Mouse (Mus musculus) MEL (cell line): ENCODE measurements at regions not wholly inside any gene's neighbourhood (a gene's known extent, or its start where the extent isn't known, plus 50 kb on each side); places are given as distances from the start of the nearest gene placed in this dataset.

ENCODE experiments used
- DNase-seq: peaks from one replicate; pipeline ENCODE4 v3.0.0; 2011; ENCODE audit warnings: low read depth, low spot score
- H3K27ac ChIP-seq: 2 replicates; pipeline ENCODE4 v1.5.1; 2012; ENCODE audit warnings: low read depth, mild to moderate bottlenecking, control low read depth, low read length, moderate library complexity; ENCODE audit not compliant: control insufficient read depth
- H3K27me3 ChIP-seq, 2 experiments: fragments of 150-350 bp in 1 of 2; sonication (generic) in 1 of 2; 2 replicates each; pipeline ENCODE4 v1.6.1; 2012; ENCODE audit warnings: low read length in 2 of 2, mild to moderate bottlenecking in 2 of 2, improper control_type of control experiment in 1 of 2, moderate library complexity in 1 of 2; ENCODE audit not compliant: insufficient read depth in 2 of 2, control insufficient read depth in 1 of 2
- H3K36me3 ChIP-seq, 2 experiments: 2 replicates each; pipeline ENCODE4 v1.6.1; 2012 to 2014; ENCODE audit warnings: low read length in 2 of 2, improper control_type of control experiment in 1 of 2, inconsistent platforms in 1 of 2, mild to moderate bottlenecking in 1 of 2; ENCODE audit not compliant: insufficient read depth in 2 of 2, control insufficient read depth in 1 of 2
- H3K4me1 ChIP-seq, 2 experiments: fragments of 150-350 bp in 1 of 2; sonication (generic) in 1 of 2; 2 replicates each; pipeline ENCODE4 v1.6.1; 2012; ENCODE audit warnings: low read length in 2 of 2, improper control_type of control experiment in 1 of 2, mild to moderate bottlenecking in 1 of 2; ENCODE audit not compliant: insufficient read depth in 2 of 2, control insufficient read depth in 1 of 2
- H3K4me3 ChIP-seq, 2 experiments: fragments of 150-350 bp in 1 of 2; sonication (generic) in 1 of 2; 2 replicates each; pipeline ENCODE4 v1.5.1; 2012; ENCODE audit warnings: low read depth in 2 of 2, low read length in 2 of 2, mild to moderate bottlenecking in 2 of 2, moderate library complexity in 2 of 2, control low read depth in 1 of 2, improper control_type of control experiment in 1 of 2; ENCODE audit not compliant: control insufficient read depth in 1 of 2, insufficient read depth in 1 of 2
- H3K79me2 ChIP-seq: 2 replicates; pipeline ENCODE4 v1.6.1; 2012; ENCODE audit warnings: mild to moderate bottlenecking, low read length, moderate library complexity; ENCODE audit not compliant: control insufficient read depth, poor library complexity, insufficient read depth
- H3K9ac ChIP-seq: 2 replicates; pipeline ENCODE4 v1.6.1; 2012; ENCODE audit warnings: low read depth, mild to moderate bottlenecking, control low read depth, low read length, moderate library complexity; ENCODE audit not compliant: control insufficient read depth, poor library complexity, severe bottlenecking
- H3K9me3 ChIP-seq: fragments of 150-350 bp; sonication (generic); replicated peaks from 2 replicates; pipeline ENCODE4 v1.6.1; 2012; ENCODE audit warnings: mild to moderate bottlenecking, low read length, improper control_type of control experiment, moderate library complexity; ENCODE audit not compliant: insufficient read depth
- CHD1 ChIP-seq: IDR thresholded peaks from 2 replicates; pipeline ENCODE4 v1.6.1; 2012; ENCODE audit warnings: low read depth, mild to moderate bottlenecking, inconsistent platforms, low read length, improper control_type of control experiment
- CHD2 ChIP-seq: IDR thresholded peaks from 2 replicates; pipeline ENCODE4 v1.6.1; 2011; ENCODE audit warnings: low read length, improper control_type of control experiment
- CTCF ChIP-seq, 3 experiments: IDR thresholded peaks in 2 of 3; conservative IDR thresholded peaks in 1 of 3; 2 replicates each; pipeline ENCODE4 v1.5.1; 2011 to 2012; ENCODE audit warnings: low read length in 3 of 3, low read depth in 2 of 3, mild to moderate bottlenecking in 2 of 3, improper control_type of control experiment in 1 of 3, inconsistent platforms in 1 of 3, mixed read lengths in 1 of 3, moderate library complexity in 1 of 3; ENCODE audit not compliant: control insufficient read depth in 1 of 3, insufficient read depth in 1 of 3, poor library complexity in 1 of 3, severe bottlenecking in 1 of 3
- ELF1 ChIP-seq: IDR thresholded peaks from 2 replicates; pipeline ENCODE4 v1.6.1; 2014; ENCODE audit warnings: low read depth, mild to moderate bottlenecking, inconsistent platforms, low read length, improper control_type of control experiment, moderate library complexity
- EP300 ChIP-seq, 2 experiments: IDR thresholded peaks; 2 replicates each; pipeline ENCODE4 v1.6.1; 2011; ENCODE audit warnings: improper control_type of control experiment in 2 of 2, low read length in 2 of 2, low read depth in 1 of 2, mild to moderate bottlenecking in 1 of 2
- ETS1 ChIP-seq: IDR thresholded peaks from 2 replicates; pipeline ENCODE4 v1.6.1; 2012; ENCODE audit warnings: low read depth, mild to moderate bottlenecking, inconsistent platforms, low read length, improper control_type of control experiment, moderate library complexity
- GATA1 ChIP-seq: IDR thresholded peaks from 2 replicates; pipeline ENCODE4 v1.6.1; 2011; ENCODE audit warnings: low read depth, low read length, improper control_type of control experiment
- HCFC1 ChIP-seq: IDR thresholded peaks from 2 replicates; pipeline ENCODE4 v1.6.1; 2012; ENCODE audit warnings: low read depth, mild to moderate bottlenecking, inconsistent platforms, low read length, improper control_type of control experiment, moderate library complexity
- MAFK ChIP-seq: IDR thresholded peaks from 2 replicates; pipeline ENCODE4 v1.6.1; 2011; ENCODE audit warnings: low read depth, mild to moderate bottlenecking, low read length, improper control_type of control experiment, borderline replicate concordance
- MAX ChIP-seq: IDR thresholded peaks from 2 replicates; pipeline ENCODE4 v1.6.1; 2011; ENCODE audit warnings: low read length, improper control_type of control experiment
- MAZ ChIP-seq: IDR thresholded peaks from 2 replicates; pipeline ENCODE4 v1.6.1; 2012; ENCODE audit warnings: low read depth, mild to moderate bottlenecking, inconsistent platforms, low read length, improper control_type of control experiment
- MEF2A ChIP-seq: IDR thresholded peaks from 2 replicates; pipeline ENCODE4 v1.6.1; 2014; ENCODE audit warnings: low read depth, mild to moderate bottlenecking, inconsistent platforms, low read length, improper control_type of control experiment; ENCODE audit not compliant: poor library complexity, insufficient replicate concordance, severe bottlenecking; ENCODE audit errors: extremely low read depth
- MXI1 ChIP-seq: IDR thresholded peaks from 2 replicates; pipeline ENCODE4 v1.6.1; 2011; ENCODE audit warnings: mild to moderate bottlenecking, low read depth, low read length, improper control_type of control experiment
- POLR2AphosphoS2 ChIP-seq: IDR thresholded peaks from 2 replicates; pipeline ENCODE4 v1.6.1; 2011; ENCODE audit warnings: low read length, improper control_type of control experiment
- RAD21 ChIP-seq: IDR thresholded peaks from 2 replicates; pipeline ENCODE4 v1.6.1; 2011; ENCODE audit warnings: mild to moderate bottlenecking, low read depth, low read length, improper control_type of control experiment
- RCOR1 ChIP-seq: IDR thresholded peaks from 2 replicates; pipeline ENCODE4 v1.6.1; 2012; ENCODE audit warnings: low read depth, mild to moderate bottlenecking, inconsistent platforms, low read length, improper control_type of control experiment
- SMC3 ChIP-seq: IDR thresholded peaks from 2 replicates; pipeline ENCODE4 v1.6.1; 2011; ENCODE audit warnings: low read depth, low read length, improper control_type of control experiment
- UBTF ChIP-seq: IDR thresholded peaks from 2 replicates; pipeline ENCODE4 v1.6.1; 2012; ENCODE audit warnings: low read depth, mild to moderate bottlenecking, inconsistent platforms, low read length, improper control_type of control experiment, moderate library complexity, borderline replicate concordance; ENCODE audit not compliant: insufficient read depth
- ZC3H11A ChIP-seq: IDR thresholded peaks from 2 replicates; pipeline ENCODE4 v1.6.1; 2012; ENCODE audit warnings: low read depth, mild to moderate bottlenecking, inconsistent platforms, low read length, improper control_type of control experiment
- ZKSCAN1 ChIP-seq: IDR thresholded peaks from 2 replicates; pipeline ENCODE4 v1.6.1; 2012; ENCODE audit warnings: low read depth, mild to moderate bottlenecking, inconsistent platforms, low read length, improper control_type of control experiment, moderate library complexity

DNA sequence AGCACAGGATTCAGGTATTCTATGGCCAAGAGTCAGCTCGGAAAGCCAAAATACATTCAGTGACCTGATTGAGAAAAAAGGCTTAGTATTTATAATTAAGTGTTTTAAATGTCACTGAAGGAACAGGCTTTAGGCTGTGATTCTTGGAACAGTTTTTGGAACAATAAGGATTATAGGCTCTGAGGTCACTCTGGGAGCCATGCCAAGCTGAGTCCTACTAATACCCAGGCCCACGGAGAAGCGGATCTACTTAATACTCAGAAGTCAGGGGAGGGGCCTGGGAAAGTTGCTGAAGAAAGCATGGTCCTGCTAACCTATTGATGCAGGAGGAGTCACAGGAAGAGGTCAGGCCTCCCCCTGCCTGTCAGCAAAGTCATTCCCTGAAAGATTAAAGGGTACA is 121.7 kb downstream of the Syk start (continued):
- TF ChIP-seq ELF1 (no peak), POLR2AphosphoS2 (no peak), GATA1 (no peak)

DNA sequence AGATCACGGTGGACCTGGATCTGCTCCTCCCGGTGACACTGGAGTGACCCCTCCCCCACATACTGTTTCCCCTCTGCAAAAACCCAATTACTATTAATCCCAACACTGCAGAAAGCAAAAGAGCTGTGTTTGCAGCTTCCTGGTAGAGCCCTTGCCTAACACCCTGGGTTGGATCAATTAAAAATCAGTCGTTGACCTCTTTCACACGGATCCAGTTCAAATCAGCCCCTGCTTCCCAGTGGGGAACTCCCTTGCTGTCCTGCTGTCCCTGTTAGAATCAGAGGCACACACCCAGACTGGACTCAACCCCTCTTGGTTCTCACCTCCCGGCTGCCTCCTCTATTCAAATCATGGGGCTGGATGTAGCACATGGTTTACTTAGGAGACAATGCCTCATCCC is 126.6 kb downstream of the Syk start:
- TF ChIP-seq MAX (no peak), CHD1 (no peak), HCFC1 (no peak), EP300 (IDR thresholded peaks at IDR 0.05; ENCODE audit: low read depth in 1 of 2, low read length in 2 of 2) (no peak), CHD2 (no peak), UBTF (no peak), MXI1 (no peak), ETS1 (no peak), MAFK (no peak), RCOR1 (no peak), MEF2A (no peak), ZKSCAN1 (no peak), ZC3H11A (no peak)
- no peaks in the 10 kb centered on the region for H3K36me3 ChIP-seq
- H3K27me3 ChIP-seq = no peaks in the 10 kb centered on the region
- H3K27ac ChIP-seq = no peak overlapping the region
- no peaks in the 10 kb centered on the region for H3K79me2 ChIP-seq
- no peak for DNase-seq
- H3K9me3 ChIP-seq = no peaks in the 10 kb centered on the region
- H3K4me3 ChIP-seq = no peak overlapping the region
- H3K4me1 ChIP-seq = no peaks in the 10 kb centered on the region
- H3K9ac ChIP-seq = no peak overlapping the region

DNA sequence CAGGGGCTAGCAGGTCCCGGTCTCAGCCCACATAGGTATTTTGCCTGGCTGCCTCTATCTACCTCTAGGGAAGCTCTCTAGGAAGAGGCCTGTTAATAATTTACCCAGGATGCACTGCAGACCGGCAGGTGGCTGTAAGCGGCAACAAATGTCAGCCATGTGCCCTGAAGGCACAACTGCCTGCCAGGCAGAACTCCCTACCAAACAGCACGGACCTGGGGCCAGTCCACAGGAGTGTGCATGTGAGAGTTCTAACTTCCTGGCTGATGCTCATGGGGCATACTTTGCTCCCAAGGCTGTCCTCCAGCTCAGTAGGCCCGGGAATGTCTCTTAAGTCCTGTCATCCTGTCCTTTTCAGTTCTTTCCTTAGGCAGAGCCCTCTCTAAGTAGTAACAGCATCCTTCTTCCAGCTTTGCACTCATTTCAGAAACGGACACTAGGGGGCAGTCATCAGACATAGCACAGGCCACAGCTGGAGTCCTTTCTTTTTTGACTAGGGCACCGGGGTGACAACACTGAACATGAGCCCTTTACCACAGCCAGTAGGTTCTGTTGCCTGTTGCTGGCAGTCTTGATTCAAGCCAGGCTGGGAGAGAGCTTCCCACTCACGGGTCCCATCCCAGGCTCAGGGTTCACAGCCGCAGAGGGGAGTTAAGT is 128.9 kb downstream of the Syk start:
- Histone ChIP-seq H3K27me3 (no peaks in the 10 kb centered on the region), H3K27ac (no peak overlapping the region), H3K36me3 (no peaks in the 10 kb centered on the region), H3K9ac (no peak overlapping the region), H3K4me1 (no peaks in the 10 kb centered on the region), H3K9me3 (no peaks in the 10 kb centered on the region), H3K79me2 (no peaks in the 10 kb centered on the region), H3K4me3 (no peak overlapping the region)
- TF ChIP-seq SMC3 (peak; percentile 74), HCFC1 (no peak), CTCF (IDR thresholded peaks at IDR 0.05 in 2 of 3, conservative IDR thresholded peaks at IDR 0.05 in 1 of 3; ENCODE audit: control insufficient read depth in 1 of 3, insufficient read depth in 1 of 3, low read depth in 2 of 3, low read length in 3 of 3, poor library complexity in 1 of 3, severe bottlenecking in 1 of 3) (peak; percentile 65 to 72 (median 72)), ZC3H11A (peak; percentile 62; the same call in 1 of the 2 replicates), RAD21 (peak; percentile 73), ELF1 (no peak), MAZ (no peak)
- DNase-seq = peak; percentile 47
